Mouse (Mus musculus): ENCODE measurements around the gene Wdr86. TPM values are rescaled to one million over a fixed set of nuclear protein-coding genes. Genes with fewer than 3 reads are reported as not detected.
A peak's percentile ranks its signal among the peaks of the same experiment; 100 is the strongest.

Wdr86 gene
- total and polyA plus RNA-seq, 2 experiments from 2014 or later, result 4.4 to 13.1 TPM

DNA sequence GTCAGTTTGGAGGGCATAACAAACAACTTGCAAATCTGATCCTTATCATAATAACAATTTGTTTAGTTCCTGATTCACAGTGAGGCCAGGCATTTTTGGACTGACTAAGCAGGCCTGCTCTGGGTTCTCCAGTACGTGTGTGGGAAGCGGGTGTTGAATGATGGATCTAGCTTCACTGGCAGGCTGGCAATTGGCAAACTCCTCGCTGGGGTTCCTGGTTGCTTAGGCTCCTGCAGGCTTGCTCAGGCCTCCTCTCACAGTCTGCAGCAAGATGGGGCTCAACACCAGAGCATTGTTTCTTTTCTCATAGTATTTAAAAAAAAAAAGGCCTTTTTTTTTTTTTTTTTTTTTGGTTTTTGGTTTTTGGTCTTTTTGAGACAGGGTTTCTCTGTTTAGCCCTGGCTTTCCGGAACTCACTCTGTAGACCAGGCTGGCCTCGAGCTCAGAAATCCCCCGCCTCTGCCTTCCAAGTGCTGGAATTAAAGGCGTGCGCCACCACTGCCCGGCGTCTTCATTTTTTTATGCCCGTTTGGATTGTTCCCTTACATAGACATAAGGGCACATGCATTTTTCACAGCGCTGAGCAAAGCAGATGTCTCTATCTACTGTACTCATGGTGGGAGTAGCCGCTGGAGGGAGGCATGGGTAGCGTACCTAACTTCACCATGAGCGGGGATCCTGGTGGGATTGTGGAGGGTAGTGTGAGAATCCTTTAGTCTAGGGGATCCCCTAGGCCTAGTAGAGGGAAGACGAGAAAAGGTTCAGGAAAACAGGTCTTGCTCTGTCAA lies 45.8 kb downstream of the Wdr86 start:
- Histone ChIP-seq H3K36me3 (ENCODE audit: insufficient read depth) (peaks cover 7% of the 10 kb centered on the region), H3K4me3 (ENCODE audit: low read depth, low read length) (peak overlapping the region; percentile 89), H3K4me1 (ENCODE audit: insufficient read depth) (peaks cover 8% of the 10 kb centered on the region; the same call in 1 of the 2 replicates), H3K27ac (ENCODE audit: low read depth, low read length) (peak overlapping the region; percentile 98), H3K4me2 (ENCODE audit: low read depth) (peak overlapping the region; percentile 66), H3K27me3 (ENCODE audit: insufficient read depth, low read length) (no peaks in the 10 kb centered on the region), H3K9me3 (ENCODE audit: low read length) (no peaks in the 10 kb centered on the region), H3K9ac (peak overlapping the region; percentile 91)
- ATAC-seq (peak; percentile 36), DNase-seq (peak; percentile 67)
- TF ChIP-seq CTCF (IDR thresholded peaks at IDR 0.05; ENCODE audit: low read depth), result no peak
- WGBS, result 16% methylated on average over 16 of the region's 16 CpGs

GRCm38 (mm10) chr5:24681436-24681835 lies 49.1 kb downstream of the Wdr86 start:
- 58% methylated on average over 1 of the region's 1 CpGs for WGBS
- TF ChIP-seq CTCF (IDR thresholded peaks at IDR 0.05; ENCODE audit: low read depth), result no peak
- Histone ChIP-seq H3K4me2 (ENCODE audit: low read depth) (no peak overlapping the region), H3K9me3 (ENCODE audit: low read length) (no peaks in the 10 kb centered on the region), H3K4me1 (ENCODE audit: insufficient read depth) (peaks cover 4% of the 10 kb centered on the region; the same call in 1 of the 2 replicates), H3K36me3 (ENCODE audit: insufficient read depth) (no peaks in the 10 kb centered on the region), H3K4me3 (ENCODE audit: low read depth, low read length) (no peak overlapping the region), H3K27me3 (ENCODE audit: insufficient read depth, low read length) (no peaks in the 10 kb centered on the region), H3K27ac (ENCODE audit: low read depth, low read length) (no peak overlapping the region), H3K9ac (no peak overlapping the region)
- ATAC-seq (no peak), DNase-seq (no peak)

GRCm38 (mm10) chr5:24674238-24674637 lies 56.3 kb downstream of the Wdr86 start:
- 20% methylated on average over 4 of the region's 4 CpGs for WGBS
- ATAC-seq, result peak; percentile 89
- Histone ChIP-seq H3K9ac (no peak overlapping the region), H3K27ac (ENCODE audit: low read depth, low read length) (no peak overlapping the region), H3K4me1 (ENCODE audit: insufficient read depth) (no peaks in the 10 kb centered on the region), H3K4me2 (ENCODE audit: low read depth) (no peak overlapping the region), H3K9me3 (ENCODE audit: low read length) (no peaks in the 10 kb centered on the region), H3K36me3 (ENCODE audit: insufficient read depth) (no peaks in the 10 kb centered on the region), H3K4me3 (ENCODE audit: low read depth, low read length) (no peak overlapping the region), H3K27me3 (ENCODE audit: insufficient read depth, low read length) (no peaks in the 10 kb centered on the region; the same call in 1 of the 2 replicates)
- DNase-seq, result peak; percentile 84
- peak; percentile 90 for TF ChIP-seq CTCF (IDR thresholded peaks at IDR 0.05; ENCODE audit: low read depth)

Other genes with a start within 250 kb of the Wdr86 start
- gene Gbx1, start 203.5 kb downstream of the Wdr86 start, total RNA-seq (2014; rRNA removed), result 2.3 and 4.8 TPM in 2 replicates
- gene Gbx1, start 203.5 kb downstream of the Wdr86 start, polyA plus RNA-seq (2015; fragmentation: Nextera tagmentation; extraction: Ambion mirVana), result 0.91 and 1.3 TPM in 2 replicates
- gene Asb10, start 189.7 kb downstream of the Wdr86 start, total RNA-seq (2014; rRNA removed), result 0.43 TPM in 1 of 2 replicates, not detected in the other
- 0.21 and 0.22 TPM in 2 replicates for gene Asb10, start 189.7 kb downstream of the Wdr86 start, polyA plus RNA-seq (2015; fragmentation: Nextera tagmentation; extraction: Ambion mirVana)
- not detected in 2 replicates for gene 4931409K22Rik, start 173.9 kb downstream of the Wdr86 start, total RNA-seq (2014; rRNA removed)
- gene 4931409K22Rik, start 173.9 kb downstream of the Wdr86 start, polyA plus RNA-seq (2015; fragmentation: Nextera tagmentation; extraction: Ambion mirVana), result 0.11 TPM in 1 of 2 replicates, not detected in the other
- 59.8 and 66.2 TPM in 2 replicates for gene Abcf2, start 153.3 kb downstream of the Wdr86 start, total RNA-seq (2014; rRNA removed)
- 73.7 and 80.8 TPM in 2 replicates for gene Abcf2, start 153.3 kb downstream of the Wdr86 start, polyA plus RNA-seq (2015; fragmentation: Nextera tagmentation; extraction: Ambion mirVana)
- gene Chpf2, start 144.0 kb downstream of the Wdr86 start, total RNA-seq (2014; rRNA removed), result 25.0 and 33.5 TPM in 2 replicates
- 18.7 and 21.3 TPM in 2 replicates for gene Chpf2, start 144.0 kb downstream of the Wdr86 start, polyA plus RNA-seq (2015; fragmentation: Nextera tagmentation; extraction: Ambion mirVana)
- 265 and 272 TPM in 2 replicates for gene Smarcd3, start 106.3 kb downstream of the Wdr86 start, total RNA-seq (2014; rRNA removed)
- 162 and 168 TPM in 2 replicates for gene Smarcd3, start 106.3 kb downstream of the Wdr86 start, polyA plus RNA-seq (2015; fragmentation: Nextera tagmentation; extraction: Ambion mirVana)
- 88.6 TPM in 2 replicates for gene Nub1, start 45.2 kb downstream of the Wdr86 start, total RNA-seq (2014; rRNA removed)
- 59.4 and 61.0 TPM in 2 replicates for gene Nub1, start 45.2 kb downstream of the Wdr86 start, polyA plus RNA-seq (2015; fragmentation: Nextera tagmentation; extraction: Ambion mirVana)
- 0.33 TPM in 1 of 2 replicates, not detected in the other for gene Crygn, start 27.3 kb upstream of the Wdr86 start, total RNA-seq (2014; rRNA removed)
- 2.1 and 4.9 TPM in 2 replicates for gene Crygn, start 27.3 kb upstream of the Wdr86 start, polyA plus RNA-seq (2015; fragmentation: Nextera tagmentation; extraction: Ambion mirVana)
- gene Rheb, start 111.9 kb upstream of the Wdr86 start, total RNA-seq (2014; rRNA removed), result 117 and 133 TPM in 2 replicates
- 335 and 342 TPM in 2 replicates for gene Rheb, start 111.9 kb upstream of the Wdr86 start, polyA plus RNA-seq (2015; fragmentation: Nextera tagmentation; extraction: Ambion mirVana)

Data from forebrain, postnatal 0 days (tissue).